Mouse (Mus musculus) heart, embryonic 12.5 days (tissue): ENCODE data around the gene Fam78a. TPM values are rescaled to one million over a fixed set of nuclear protein-coding genes. Genes with fewer than 3 reads are reported as not detected.

Experiments
- ATAC-seq: fragments of 200-750 bp; cut with Nextera tagmentation; 2 replicates; pipeline ENCODE4 v1.8.0; 2017; ENCODE audit warnings: moderate TSS enrichment, moderate library complexity; ENCODE audit not compliant: insufficient number of reproducible peaks, low FRiP score
- H3K27ac ChIP-seq: fragments of 300-500 bp; sonication (generic); 2 replicates; pipeline ENCODE4 v1.5.1; 2016; ENCODE audit warnings: mild to moderate bottlenecking, moderate library complexity; ENCODE audit not compliant: poor library complexity, severe bottlenecking
- H3K27me3 ChIP-seq: fragments of 300-500 bp; sonication (generic); replicated peaks from 2 replicates; pipeline ENCODE4 v1.6.1; 2016; ENCODE audit warnings: mild to moderate bottlenecking, moderate library complexity
- H3K36me3 ChIP-seq: fragments of 300-500 bp; sonication (generic); 2 replicates; pipeline ENCODE4 v1.6.1; 2016; ENCODE audit warnings: mild to moderate bottlenecking, moderate library complexity
- H3K4me1 ChIP-seq: fragments of 300-500 bp; sonication (generic); replicated peaks from 2 replicates; pipeline ENCODE4 v1.6.1; 2016; ENCODE audit warnings: mild to moderate bottlenecking
- H3K4me2 ChIP-seq: fragments of 300-500 bp; sonication (generic); 2 replicates; pipeline ENCODE4 v1.6.1; 2016; ENCODE audit warnings: mild to moderate bottlenecking, moderate library complexity
- H3K4me3 ChIP-seq: fragments of 300-500 bp; sonication (generic); 2 replicates; pipeline ENCODE4 v1.5.1; 2016; ENCODE audit warnings: mild to moderate bottlenecking
- H3K9ac ChIP-seq: fragments of 300-500 bp; sonication (generic); 2 replicates; pipeline ENCODE4 v1.6.1; 2016; ENCODE audit warnings: mild to moderate bottlenecking, moderate library complexity
- H3K9me3 ChIP-seq: fragments of 300-500 bp; sonication (generic); replicated peaks from 2 replicates; pipeline ENCODE4 v1.6.1; 2016; ENCODE audit warnings: mild to moderate bottlenecking, moderate library complexity
- WGBS: fragments of 180-500 bp; shearing (Covaris S2); methylation state at CpG from one replicate; pipeline ENCODE4 v1.1.7; 2016; 5-methylcytosine and 5-hydroxymethylcytosine counted together
- polyA plus RNA-seq: library from polyadenylated mRNA; unstranded; fragments of >200 nt; fragmentation: Nextera tagmentation; extraction: Ambion mirVana; gene quantifications from 2 replicates; pipeline ENCODE4 v1.2.1, GENCODE M21; 2016

The Fam78a gene
- 48.1 and 50.7 TPM in 2 replicates for polyA plus RNA-seq

DNA sequence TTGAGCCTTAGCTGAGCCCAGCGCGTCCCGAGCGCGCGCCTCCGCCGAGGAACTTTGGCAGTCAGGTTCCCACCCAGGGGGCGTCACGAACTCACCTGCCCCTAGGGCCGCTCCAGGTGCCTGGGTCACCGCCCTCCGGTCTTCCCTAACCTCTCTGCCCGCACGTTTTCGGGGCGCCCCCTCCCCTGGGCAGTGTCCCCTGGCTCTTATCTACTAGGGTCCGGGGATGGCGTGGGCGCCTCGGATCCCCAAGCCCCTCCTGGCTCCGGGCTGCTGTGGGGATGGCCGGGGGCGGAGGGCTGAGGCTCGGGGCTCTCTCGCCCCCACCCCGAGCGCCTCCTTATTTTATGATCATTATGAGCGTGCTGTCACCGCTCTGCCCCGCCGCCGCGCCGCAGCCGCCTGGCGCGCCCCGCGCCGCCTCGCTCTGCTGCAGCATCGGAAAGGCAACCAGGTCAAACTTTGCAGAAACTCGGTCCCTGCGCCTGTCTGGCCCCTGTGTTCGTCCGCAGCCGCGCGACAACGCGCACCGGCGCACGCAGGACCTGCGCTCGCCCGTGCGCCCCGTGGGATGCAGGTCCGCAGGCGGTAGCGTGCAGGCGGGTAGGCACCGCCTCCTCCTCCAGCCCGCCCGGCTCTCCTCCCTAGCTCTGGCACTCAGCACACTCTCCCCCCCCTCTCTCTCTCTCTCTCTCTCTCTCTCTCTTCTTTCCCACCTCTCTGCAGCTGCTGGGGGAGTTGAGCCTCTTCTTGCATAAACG, at the start of gene Fam78a:
Gene Fam78a, minus strand, starts transcription at position 747 of the 761 bp plus-strand sequence.
- Histone ChIP-seq H3K36me3 (no peaks in the 10 kb centered on the region), H3K27ac (peak within 1 kb of the TSS; percentile 88), H3K9me3 (no peaks in the 10 kb centered on the region), H3K27me3 (no peaks in the 10 kb centered on the region; the same call in 1 of the 2 replicates), H3K4me1 (peaks cover 44% of the 10 kb centered on the region), H3K4me3 (peak within 1 kb of the TSS; percentile 70), H3K9ac (peak within 1 kb of the TSS; percentile 93), H3K4me2 (peak within 1 kb of the TSS; percentile 100)
- WGBS: under 1% methylated on average over 60 of the region's 68 CpGs
- peak; percentile 69 for ATAC-seq

DNA sequence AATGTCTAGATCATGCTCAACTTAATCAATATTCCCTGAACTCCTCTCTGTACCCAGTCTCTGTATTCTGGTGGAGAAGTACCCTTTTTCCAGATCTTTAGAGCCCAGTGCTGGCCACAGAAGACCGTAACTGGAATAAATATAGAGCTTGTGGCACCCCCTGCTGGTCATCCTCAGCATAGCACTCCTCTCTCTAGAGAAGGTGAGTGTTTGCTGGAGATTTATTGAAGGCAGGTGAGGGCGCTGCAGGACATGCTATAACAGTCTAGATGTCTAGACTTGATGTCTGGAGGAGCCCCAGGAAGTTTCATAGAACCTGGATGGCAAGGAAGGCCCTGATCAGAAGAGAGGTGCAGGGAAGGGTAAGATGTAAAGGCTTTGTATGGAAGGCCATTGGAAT, 49.4 kb upstream of the Fam78a start:
- Histone ChIP-seq H3K36me3 (no peaks in the 10 kb centered on the region), H3K4me2 (no peak overlapping the region), H3K9me3 (no peaks in the 10 kb centered on the region), H3K27ac (no peak overlapping the region), H3K4me1 (peaks cover 48% of the 10 kb centered on the region), H3K27me3 (no peaks in the 10 kb centered on the region), H3K4me3 (no peak overlapping the region), H3K9ac (no peak overlapping the region)
- WGBS: 3% methylated on average over 2 of the region's 2 CpGs
- no peak for ATAC-seq

GRCm38 (mm10) chr2:32132567-32132992, 47.9 kb upstream of the Fam78a start:
- Histone ChIP-seq H3K4me1 (peaks cover 54% of the 10 kb centered on the region), H3K27ac (peak overlapping the region; percentile 64), H3K36me3 (no peaks in the 10 kb centered on the region), H3K4me2 (peak overlapping the region; percentile 6; the same call in 1 of the 2 replicates), H3K9me3 (no peaks in the 10 kb centered on the region), H3K4me3 (no peak overlapping the region), H3K9ac (no peak overlapping the region), H3K27me3 (no peaks in the 10 kb centered on the region)
- 9% methylated on average over 12 of the region's 12 CpGs for WGBS
- peak; percentile 55 for ATAC-seq

GRCm38 (mm10) chr2:32131866-32132566, 47.4 kb upstream of the Fam78a start:
- no peaks in the 10 kb centered on the region for H3K27me3 ChIP-seq
- WGBS: 67% methylated on average over 6 of the region's 6 CpGs
- H3K27ac ChIP-seq: peak overlapping the region; percentile 95
- no peak overlapping the region for H3K9ac ChIP-seq
- no peak overlapping the region for H3K4me3 ChIP-seq
- H3K4me1 ChIP-seq: peaks cover 55% of the 10 kb centered on the region
- no peaks in the 10 kb centered on the region for H3K9me3 ChIP-seq
- no peak for ATAC-seq
- no peaks in the 10 kb centered on the region for H3K36me3 ChIP-seq
- peak overlapping the region; percentile 17; the same call in 1 of the 2 replicates for H3K4me2 ChIP-seq

GRCm38 (mm10) chr2:32131205-32131834, 46.7 kb upstream of the Fam78a start:
- Histone ChIP-seq H3K4me2 (peak overlapping the region; percentile 44), H3K9ac (peak overlapping the region; percentile 50), H3K4me3 (no peak overlapping the region), H3K4me1 (peaks cover 55% of the 10 kb centered on the region), H3K36me3 (no peaks in the 10 kb centered on the region), H3K9me3 (no peaks in the 10 kb centered on the region), H3K27me3 (no peaks in the 10 kb centered on the region), H3K27ac (peak overlapping the region; percentile 95)
- ATAC-seq: no peak
- WGBS: 10% methylated on average over 9 of the region's 9 CpGs

GRCm38 (mm10) chr2:32130435-32130834, 45.8 kb upstream of the Fam78a start:
- Histone ChIP-seq H3K27me3 (no peaks in the 10 kb centered on the region), H3K9me3 (no peaks in the 10 kb centered on the region), H3K36me3 (no peaks in the 10 kb centered on the region), H3K4me3 (no peak overlapping the region), H3K4me1 (peaks cover 55% of the 10 kb centered on the region), H3K9ac (peak overlapping the region; percentile 50), H3K27ac (peak overlapping the region; percentile 95), H3K4me2 (peak overlapping the region; percentile 44)
- ATAC-seq: no peak
- 29% methylated on average over 6 of the region's 6 CpGs for WGBS

DNA sequence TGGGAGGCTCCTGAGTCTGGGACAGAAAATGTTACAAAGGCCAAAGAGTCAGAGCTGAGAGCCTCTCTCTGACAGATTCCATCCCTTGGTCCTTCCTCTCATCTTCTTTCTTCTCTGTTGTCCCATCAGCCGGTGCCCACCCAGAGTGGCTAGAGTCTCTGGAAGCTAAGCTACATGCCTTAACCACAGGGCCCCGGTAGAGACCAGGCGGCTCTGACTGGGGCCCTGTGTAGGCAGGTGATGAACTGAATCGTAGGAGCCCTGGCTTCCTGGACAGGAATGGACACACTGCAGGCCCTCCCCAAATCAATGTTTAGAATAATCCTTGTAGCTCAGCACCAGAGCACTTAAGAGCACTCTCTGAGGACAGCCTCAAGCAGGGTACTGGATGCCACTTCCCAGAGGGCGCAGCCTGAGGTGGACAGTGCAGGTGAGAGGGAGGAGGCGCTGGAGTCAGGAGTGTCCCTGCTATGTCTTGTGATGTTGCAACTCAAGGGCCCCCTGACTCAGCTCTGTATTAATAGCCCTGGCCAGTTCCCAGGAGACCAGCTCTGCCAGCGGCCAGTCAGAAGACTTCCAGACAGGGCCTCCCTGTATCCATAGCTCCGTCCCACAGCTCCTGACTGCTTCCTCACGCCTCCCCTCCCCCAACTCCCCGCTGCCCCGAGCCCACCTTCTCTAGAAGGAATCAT, 44.9 kb upstream of the Fam78a start:
- H3K36me3 ChIP-seq: no peaks in the 10 kb centered on the region
- no peaks in the 10 kb centered on the region for H3K27me3 ChIP-seq
- H3K9me3 ChIP-seq: no peaks in the 10 kb centered on the region
- H3K9ac ChIP-seq: peak overlapping the region; percentile 42
- no peak overlapping the region for H3K4me3 ChIP-seq
- WGBS: 29% methylated on average over 11 of the region's 11 CpGs
- ATAC-seq: 0 out of 2 replicates have a peak, but pooled peaks have one; percentile 2
- peak overlapping the region; percentile 95 for H3K27ac ChIP-seq
- H3K4me1 ChIP-seq: peaks cover 54% of the 10 kb centered on the region
- peak overlapping the region; percentile 25 for H3K4me2 ChIP-seq

GRCm38 (mm10) chr2:32128536-32128841, 43.8 kb upstream of the Fam78a start:
- peak overlapping the region; percentile 62 for H3K4me2 ChIP-seq

GRCm38 (mm10) chr2:32127653-32128535, 43.2 kb upstream of the Fam78a start:
- H3K27ac ChIP-seq: peak overlapping the region; percentile 95
- H3K9ac ChIP-seq: 0 out of 2 replicates have a peak overlapping the region, but pooled peaks have one; percentile 56
- ATAC-seq: peak; percentile 93
- H3K4me3 ChIP-seq: peak overlapping the region; percentile 12; the same call in 1 of the 2 replicates
- peak overlapping the region; percentile 62 for H3K4me2 ChIP-seq
- no peaks in the 10 kb centered on the region for H3K27me3 ChIP-seq
- WGBS: 6% methylated on average over 16 of the region's 16 CpGs
- no peaks in the 10 kb centered on the region for H3K9me3 ChIP-seq
- peaks cover 48% of the 10 kb centered on the region for H3K4me1 ChIP-seq
- no peaks in the 10 kb centered on the region for H3K36me3 ChIP-seq

More at GRCm38 (mm10) chr2:32128536-32128841, 43.8 kb upstream of the Fam78a start:
- no peaks in the 10 kb centered on the region for H3K36me3 ChIP-seq
- ATAC-seq: no peak
- no peaks in the 10 kb centered on the region for H3K9me3 ChIP-seq
- no peak overlapping the region for H3K9ac ChIP-seq
- H3K27ac ChIP-seq: peak overlapping the region; percentile 95
- peaks cover 50% of the 10 kb centered on the region for H3K4me1 ChIP-seq
- H3K4me3 ChIP-seq: no peak overlapping the region
- WGBS: 63% methylated on average over 5 of the region's 5 CpGs
- H3K27me3 ChIP-seq: no peaks in the 10 kb centered on the region

GRCm38 (mm10) chr2:32121785-32122184, 37.1 kb upstream of the Fam78a start:
- Histone ChIP-seq H3K4me1 (peaks cover 9% of the 10 kb centered on the region), H3K9me3 (peaks cover 2% of the 10 kb centered on the region), H3K27me3 (no peaks in the 10 kb centered on the region), H3K9ac (no peak overlapping the region), H3K4me3 (no peak overlapping the region), H3K36me3 (no peaks in the 10 kb centered on the region), H3K4me2 (no peak overlapping the region), H3K27ac (no peak overlapping the region)
- 81% methylated on average over 2 of the region's 2 CpGs for WGBS
- no peak for ATAC-seq
